Mouse (Mus musculus) liver, embryonic 14.5 days (tissue): ENCODE measurements around the gene Mecom. TPM values are rescaled to one million over a fixed set of nuclear protein-coding genes. Genes with fewer than 3 reads are reported as not detected.

ENCODE experiments used
- ATAC-seq: fragments of 200-750 bp; cut with Nextera tagmentation; 2 replicates; pipeline ENCODE4 v1.8.0; 2017; ENCODE audit warnings: moderate number of reproducible peaks, mild to moderate bottlenecking, moderate library complexity; ENCODE audit not compliant: insufficient read depth
- DNase-seq, 3 experiments: peaks; one replicate each; pipeline ENCODE4 v3.0.0-alpha.2; 2012 to 2013; ENCODE audit warnings: low read depth in 3 of 3, low spot score in 3 of 3
- H3K27ac ChIP-seq: fragments of 300-500 bp; sonication (generic); 2 replicates; pipeline ENCODE4 v1.5.1; 2014; ENCODE audit warnings: moderate library complexity, mild to moderate bottlenecking, control low read depth, inconsistent platforms
- H3K27me3 ChIP-seq: fragments of 300-500 bp; sonication (generic); 2 replicates; pipeline ENCODE4 v1.6.1; 2014; ENCODE audit warnings: mild to moderate bottlenecking, low read length, moderate library complexity; ENCODE audit not compliant: control insufficient read depth, insufficient read depth
- H3K36me3 ChIP-seq: fragments of 300-500 bp; sonication (generic); replicated peaks from 2 replicates; pipeline ENCODE4 v1.6.1; 2014; ENCODE audit warnings: low read depth; ENCODE audit not compliant: control insufficient read depth, insufficient read depth
- H3K4me1 ChIP-seq, 2 experiments: fragments of 200-500 bp in 1 of 2; fragments of 300-500 bp in 1 of 2; sonication (generic) in 1 of 2; replicated peaks; 2 replicates each; pipeline ENCODE4 v1.6.1; 2012 to 2014; ENCODE audit warnings: antibody characterized with exemption in 1 of 2, inconsistent platforms in 1 of 2, low read length in 1 of 2; ENCODE audit not compliant: control insufficient read depth in 2 of 2, insufficient read depth in 2 of 2
- H3K4me2 ChIP-seq: fragments of 300-500 bp; sonication (generic); 2 replicates; pipeline ENCODE4 v1.6.1; 2014; ENCODE audit warnings: low read depth, mild to moderate bottlenecking, control low read depth, moderate library complexity
- H3K4me3 ChIP-seq, 2 experiments: fragments of 200-500 bp in 1 of 2; fragments of 300-500 bp in 1 of 2; sonication (generic) in 1 of 2; 2 replicates each; pipeline ENCODE4 v1.5.1; 2012 to 2014; ENCODE audit warnings: low read depth in 2 of 2, low read length in 2 of 2, mild to moderate bottlenecking in 2 of 2, control low read depth in 1 of 2, inconsistent platforms in 1 of 2, moderate library complexity in 1 of 2; ENCODE audit not compliant: insufficient read depth in 1 of 2
- H3K9ac ChIP-seq: fragments of 300-500 bp; sonication (generic); replicated peaks from 2 replicates; pipeline ENCODE4 v1.6.1; 2014; ENCODE audit warnings: mild to moderate bottlenecking, control low read depth, moderate library complexity
- H3K9me3 ChIP-seq: fragments of 300-500 bp; sonication (generic); 2 replicates; pipeline ENCODE4 v1.6.1; 2016; ENCODE audit warnings: low read length, mixed read lengths; ENCODE audit not compliant: control insufficient read depth
- CTCF ChIP-seq: IDR thresholded peaks from 2 replicates; pipeline ENCODE4 v1.5.1; 2016; ENCODE audit warnings: antibody characterized with exemption, low read depth, control low read depth
- EP300 ChIP-seq: IDR thresholded peaks from 2 replicates; pipeline ENCODE4 v1.6.1; 2016; ENCODE audit warnings: antibody characterized with exemption, low read depth
- WGBS: fragments of 180-500 bp; shearing (Covaris S2); extraction: QIAGEN DNeasy Blood & Tissue Kit; methylation state at CpG from one replicate; pipeline ENCODE4 v1.1.7; 2014; ENCODE audit not compliant: insufficient replicate concordance; 5-methylcytosine and 5-hydroxymethylcytosine counted together
- polyA plus RNA-seq, 2 experiments: library from polyadenylated mRNA; depleted of rRNA in 1 of 2; stranded (reverse) in 1 of 2; unstranded in 1 of 2; fragments of >200 nt; fragmentation: Nextera tagmentation in 1 of 2; extraction: Ambion mirVana in 1 of 2; gene quantifications; 2 replicates each; pipeline versions ENCODE4 v1.2.1 to v1.2.3; 2012 to 2014

The Mecom gene
- polyA plus RNA-seq, 2 experiments: 0.67 to 0.75 TPM

- WGBS: 34% methylated on average over 4 of the region's 4 CpGs
- Histone ChIP-seq H3K9me3 (no peaks in the 10 kb centered on the region), H3K27ac (no peak overlapping the region), H3K9ac (no peak overlapping the region), H3K4me3 (no peak overlapping the region), H3K4me1 (no peaks in the 10 kb centered on the region), H3K4me2 (no peak overlapping the region), H3K36me3 (no peaks in the 10 kb centered on the region), H3K27me3 (no peaks in the 10 kb centered on the region)
- TF ChIP-seq EP300: no peak
- no peak for TF ChIP-seq CTCF
- ATAC-seq: no peak
- no peak for DNase-seq
Measured at GRCm38 (mm10) chr3:30344151-30344550, 203.7 kb downstream of the Mecom start.

GRCm38 (mm10) chr3:30332337-30332736, 215.5 kb downstream of the Mecom start:
- ATAC-seq (no peak), DNase-seq (no peak)
- H3K36me3 ChIP-seq: no peaks in the 10 kb centered on the region
- H3K4me1 ChIP-seq: no peaks in the 10 kb centered on the region
- H3K27me3 ChIP-seq: no peaks in the 10 kb centered on the region
- TF ChIP-seq CTCF: no peak
- no peak for TF ChIP-seq EP300
- no peak overlapping the region for H3K9ac ChIP-seq
- 49% methylated on average over 6 of the region's 6 CpGs for WGBS
- H3K4me2 ChIP-seq: no peak overlapping the region
- H3K9me3 ChIP-seq: no peaks in the 10 kb centered on the region
- no peak overlapping the region for H3K27ac ChIP-seq
- no peak overlapping the region for H3K4me3 ChIP-seq

- Histone ChIP-seq H3K36me3 (no peaks in the 10 kb centered on the region), H3K27me3 (no peaks in the 10 kb centered on the region), H3K9me3 (no peaks in the 10 kb centered on the region), H3K4me2 (no peak overlapping the region), H3K4me1 (no peaks in the 10 kb centered on the region), H3K27ac (no peak overlapping the region), H3K4me3 (no peak overlapping the region), H3K9ac (no peak overlapping the region)
- WGBS: 28% methylated on average over 3 of the region's 3 CpGs
- TF ChIP-seq CTCF: no peak
- TF ChIP-seq EP300: no peak
- ATAC-seq (no peak), DNase-seq (no peak)
Measured at GRCm38 (mm10) chr3:30330476-30330875, 217.3 kb downstream of the Mecom start.

GRCm38 (mm10) chr3:30330021-30330420, 217.8 kb downstream of the Mecom start:
- DNase-seq: no peak
- Histone ChIP-seq H3K4me1 (no peaks in the 10 kb centered on the region), H3K27ac (no peak overlapping the region), H3K9me3 (no peaks in the 10 kb centered on the region), H3K9ac (no peak overlapping the region), H3K4me2 (no peak overlapping the region), H3K36me3 (no peaks in the 10 kb centered on the region), H3K27me3 (no peaks in the 10 kb centered on the region), H3K4me3 (no peak overlapping the region)
- no peak for ATAC-seq
- WGBS: 38% methylated on average over 3 of the region's 3 CpGs
- TF ChIP-seq EP300: no peak
- TF ChIP-seq CTCF: no peak

GRCm38 (mm10) chr3:30314955-30315354, 232.9 kb downstream of the Mecom start:
- no peak overlapping the region for H3K4me2 ChIP-seq
- H3K36me3 ChIP-seq: no peaks in the 10 kb centered on the region
- H3K4me3 ChIP-seq: no peak overlapping the region
- no peaks in the 10 kb centered on the region for H3K9me3 ChIP-seq
- H3K4me1 ChIP-seq: no peaks in the 10 kb centered on the region
- H3K27ac ChIP-seq: no peak overlapping the region
- no peak overlapping the region for H3K9ac ChIP-seq
- WGBS: 47% methylated on average over 2 of the region's 2 CpGs
- H3K27me3 ChIP-seq: no peaks in the 10 kb centered on the region
- no peak for ATAC-seq
- no peak for TF ChIP-seq EP300
- no peak for TF ChIP-seq CTCF
- no peak for DNase-seq

- DNase-seq (no peak), ATAC-seq (no peak)
- Histone ChIP-seq H3K27me3 (no peaks in the 10 kb centered on the region), H3K4me1 (no peaks in the 10 kb centered on the region), H3K9me3 (no peaks in the 10 kb centered on the region), H3K4me3 (no peak overlapping the region), H3K4me2 (no peak overlapping the region), H3K9ac (no peak overlapping the region), H3K36me3 (no peaks in the 10 kb centered on the region), H3K27ac (no peak overlapping the region)
- TF ChIP-seq EP300 (no peak), CTCF (peak; percentile 18; the same call in 1 of the 2 replicates)
- 40% methylated on average over 4 of the region's 4 CpGs for WGBS
Measured at GRCm38 (mm10) chr3:30308081-30308480, 239.7 kb downstream of the Mecom start.
